Mouse (Mus musculus) lung, embryonic 16.5 days (tissue): ENCODE data around the gene Grik5. TPM values are rescaled to one million over a fixed set of nuclear protein-coding genes. Genes with fewer than 3 reads are reported as not detected.

ENCODE experiments used
- ATAC-seq: fragments of 200-750 bp; cut with Nextera tagmentation; 2 replicates; pipeline ENCODE4 v1.8.0; 2017; ENCODE audit warnings: low read depth, mild to moderate bottlenecking, moderate library complexity
- H3K27ac ChIP-seq: fragments of 300-500 bp; sonication (generic); 2 replicates; pipeline ENCODE4 v1.5.1; 2014; ENCODE audit warnings: mild to moderate bottlenecking, control low read depth, low read length
- H3K27me3 ChIP-seq: fragments of 300-500 bp; sonication (generic); 2 replicates; pipeline ENCODE4 v1.6.1; 2014; ENCODE audit warnings: low read depth, low read length, mixed read lengths; ENCODE audit not compliant: control insufficient read depth, insufficient read depth
- H3K36me3 ChIP-seq: fragments of 300-500 bp; sonication (generic); 2 replicates; pipeline ENCODE4 v1.6.1; 2014; ENCODE audit warnings: low read length; ENCODE audit not compliant: control insufficient read depth, insufficient read depth
- H3K4me1 ChIP-seq: fragments of 300-500 bp; sonication (generic); replicated peaks from 2 replicates; pipeline ENCODE4 v1.6.1; 2014; ENCODE audit warnings: low read length, mixed read lengths; ENCODE audit not compliant: control insufficient read depth, insufficient read depth
- H3K4me2 ChIP-seq: fragments of 300-500 bp; sonication (generic); 2 replicates; pipeline ENCODE4 v1.6.1; 2014; ENCODE audit warnings: low read depth, low read length, control low read depth
- H3K4me3 ChIP-seq: fragments of 300-500 bp; sonication (generic); 2 replicates; pipeline ENCODE4 v1.5.1; 2014; ENCODE audit warnings: mild to moderate bottlenecking, low read length, control low read depth
- H3K9ac ChIP-seq: fragments of 300-500 bp; sonication (generic); 2 replicates; pipeline ENCODE4 v1.6.1; 2014; ENCODE audit warnings: low read length, control low read depth
- H3K9me3 ChIP-seq: fragments of 300-500 bp; sonication (generic); 2 replicates; pipeline ENCODE4 v1.6.1; 2016; ENCODE audit warnings: low read length; ENCODE audit not compliant: control insufficient read depth
- WGBS: fragments of 180-500 bp; shearing (Covaris S2); extraction: QIAGEN DNeasy Blood & Tissue Kit; methylation state at CpG from one replicate; pipeline ENCODE4 v1.1.7; 2014; 5-methylcytosine and 5-hydroxymethylcytosine counted together
- polyA plus RNA-seq: library from polyadenylated mRNA; unstranded; fragments of >200 nt; fragmentation: Nextera tagmentation; extraction: Ambion mirVana; gene quantifications from 2 replicates; pipeline ENCODE4 v1.2.1, GENCODE M21; 2015

Gene Grik5
- polyA plus RNA-seq, 1 experiment from 2014 or later = 3.5 TPM

- WGBS = 56% methylated on average over 7 of the region's 7 CpGs
- H3K9ac ChIP-seq = no peak overlapping the region
- no peak for ATAC-seq
Measured at GRCm38 (mm10) chr7:25026452-25026851, 45.7 kb downstream of the Grik5 start.

GRCm38 (mm10) chr7:25025855-25026439 lies 46.2 kb downstream of the Grik5 start:
- H3K27ac ChIP-seq = no peak overlapping the region
- H3K4me3 ChIP-seq = no peak overlapping the region
- no peak for ATAC-seq
- no peaks in the 10 kb centered on the region for H3K27me3 ChIP-seq
- H3K4me2 ChIP-seq = no peak overlapping the region
- WGBS = 54% methylated on average over 10 of the region's 10 CpGs
- no peak overlapping the region for H3K9ac ChIP-seq
- no peaks in the 10 kb centered on the region for H3K9me3 ChIP-seq
- H3K36me3 ChIP-seq = peaks cover 8% of the 10 kb centered on the region; the same call in 1 of the 2 replicates
- no peaks in the 10 kb centered on the region for H3K4me1 ChIP-seq

More at GRCm38 (mm10) chr7:25026452-25026851, 45.7 kb downstream of the Grik5 start:
- H3K36me3 ChIP-seq = peaks cover 5% of the 10 kb centered on the region; the same call in 1 of the 2 replicates
- no peak overlapping the region for H3K4me2 ChIP-seq
- no peaks in the 10 kb centered on the region for H3K4me1 ChIP-seq
- no peak overlapping the region for H3K27ac ChIP-seq
- H3K9me3 ChIP-seq = no peaks in the 10 kb centered on the region
- H3K27me3 ChIP-seq = no peaks in the 10 kb centered on the region
- H3K4me3 ChIP-seq = no peak overlapping the region

- H3K36me3 ChIP-seq = peaks cover 3% of the 10 kb centered on the region; the same call in 1 of the 2 replicates
- ATAC-seq = no peak
- H3K4me2 ChIP-seq = no peak overlapping the region
- WGBS = 61% methylated on average over 7 of the region's 7 CpGs
- peaks cover 6% of the 10 kb centered on the region; the same call in 1 of the 2 replicates for H3K4me1 ChIP-seq
- H3K9me3 ChIP-seq = no peaks in the 10 kb centered on the region
- H3K27ac ChIP-seq = no peak overlapping the region
- H3K4me3 ChIP-seq = no peak overlapping the region
- H3K9ac ChIP-seq = no peak overlapping the region
- H3K27me3 ChIP-seq = peaks cover 53% of the 10 kb centered on the region
Measured at GRCm38 (mm10) chr7:25011592-25011991, 60.6 kb downstream of the Grik5 start.

GRCm38 (mm10) chr7:25010090-25010913 lies 61.8 kb downstream of the Grik5 start:
- ATAC-seq = peak; percentile 23; the same call in 1 of the 2 replicates
- peak overlapping the region; percentile 66 for H3K4me2 ChIP-seq
- peaks cover 2% of the 10 kb centered on the region; the same call in 1 of the 2 replicates for H3K36me3 ChIP-seq
- H3K9ac ChIP-seq = peak overlapping the region; percentile 28; the same call in 1 of the 2 replicates
- WGBS = 2% methylated on average over 87 of the region's 97 CpGs
- peaks cover 66% of the 10 kb centered on the region for H3K27me3 ChIP-seq
- H3K9me3 ChIP-seq = no peaks in the 10 kb centered on the region
- H3K27ac ChIP-seq = no peak overlapping the region
- H3K4me3 ChIP-seq = peak overlapping the region; percentile 42
- H3K4me1 ChIP-seq = peaks cover 6% of the 10 kb centered on the region; the same call in 1 of the 2 replicates

- H3K9me3 ChIP-seq = no peaks in the 10 kb centered on the region
- ATAC-seq = no peak
- peaks cover 6% of the 10 kb centered on the region; the same call in 1 of the 2 replicates for H3K4me1 ChIP-seq
- no peak overlapping the region for H3K4me3 ChIP-seq
- H3K27ac ChIP-seq = no peak overlapping the region
- H3K4me2 ChIP-seq = no peak overlapping the region
- 12% methylated on average over 20 of the region's 20 CpGs for WGBS
- no peaks in the 10 kb centered on the region for H3K36me3 ChIP-seq
- H3K9ac ChIP-seq = no peak overlapping the region
- H3K27me3 ChIP-seq = peaks cover 73% of the 10 kb centered on the region
Measured at GRCm38 (mm10) chr7:25009099-25009700, 62.9 kb downstream of the Grik5 start.

GRCm38 (mm10) chr7:25008635-25009034 lies 63.5 kb downstream of the Grik5 start:
- under 1% methylated on average over 17 of the region's 17 CpGs for WGBS
- H3K9ac ChIP-seq = no peak overlapping the region

GRCm38 (mm10) chr7:25007609-25008374 lies 64.4 kb downstream of the Grik5 start:
- Histone ChIP-seq H3K4me2 (no peak overlapping the region), H3K4me3 (no peak overlapping the region), H3K27me3 (peaks cover 73% of the 10 kb centered on the region), H3K27ac (no peak overlapping the region), H3K9me3 (no peaks in the 10 kb centered on the region), H3K36me3 (no peaks in the 10 kb centered on the region), H3K4me1 (peaks cover 6% of the 10 kb centered on the region; the same call in 1 of the 2 replicates), H3K9ac (no peak overlapping the region)
- ATAC-seq = no peak
- 26% methylated on average over 8 of the region's 8 CpGs for WGBS

More at GRCm38 (mm10) chr7:25008635-25009034, 63.5 kb downstream of the Grik5 start:
- Histone ChIP-seq H3K27ac (no peak overlapping the region), H3K4me2 (no peak overlapping the region), H3K9me3 (no peaks in the 10 kb centered on the region), H3K4me1 (peaks cover 6% of the 10 kb centered on the region; the same call in 1 of the 2 replicates), H3K27me3 (peaks cover 73% of the 10 kb centered on the region), H3K4me3 (no peak overlapping the region), H3K36me3 (no peaks in the 10 kb centered on the region)
- ATAC-seq = 0 out of 2 replicates have a peak, but pooled peaks have one; percentile 20

- no peak for ATAC-seq
- H3K27me3 ChIP-seq = peaks cover 71% of the 10 kb centered on the region
- no peaks in the 10 kb centered on the region for H3K36me3 ChIP-seq
- H3K9me3 ChIP-seq = no peaks in the 10 kb centered on the region
- H3K9ac ChIP-seq = no peak overlapping the region
- no peak overlapping the region for H3K27ac ChIP-seq
- WGBS = 72% methylated on average over 12 of the region's 12 CpGs
- H3K4me3 ChIP-seq = no peak overlapping the region
- H3K4me2 ChIP-seq = no peak overlapping the region
- H3K4me1 ChIP-seq = peaks cover 6% of the 10 kb centered on the region; the same call in 1 of the 2 replicates
Measured at GRCm38 (mm10) chr7:25006586-25007364, 65.4 kb downstream of the Grik5 start.
